Mouse (Mus musculus): ENCODE results near the gene Gm37240. TPM values are rescaled to one million over a fixed set of nuclear protein-coding genes. Genes with fewer than 3 reads are reported as not detected.

The Gm37240 gene
- polyA plus RNA-seq, 1 experiment from 2014 or later, result 14.9 TPM

DNA sequence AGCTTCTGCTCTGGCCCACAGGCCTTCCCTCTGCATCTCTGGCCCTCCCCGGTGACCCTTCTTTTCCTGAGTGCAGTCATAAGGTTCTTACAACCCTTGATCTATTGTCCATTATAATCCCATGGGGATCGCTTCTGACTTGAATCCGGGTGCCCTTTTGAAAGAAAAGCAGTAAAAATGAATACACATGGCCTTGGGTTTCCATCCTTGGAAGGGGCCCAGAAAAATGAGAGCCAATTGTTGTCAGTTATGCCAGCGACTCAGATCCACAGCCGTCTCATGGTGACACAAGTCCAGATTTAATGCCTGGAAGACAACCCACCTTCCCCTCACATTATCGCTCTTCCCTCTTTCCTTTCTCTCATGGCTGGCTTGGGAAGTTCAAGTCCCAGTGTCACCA, 1405.2 kb downstream of the Gm37240 start:
- Histone ChIP-seq H3K4me1 (peaks cover 26% of the 10 kb centered on the region), H3K27ac (no peak overlapping the region), H3K4me3 (no peak overlapping the region), H3K27me3 (peaks cover 37% of the 10 kb centered on the region), H3K9me3 (no peaks in the 10 kb centered on the region), H3K9ac (no peak overlapping the region), H3K36me3 (no peaks in the 10 kb centered on the region), H3K4me2 (no peak overlapping the region)
- no peak for ATAC-seq (ENCODE audit: insufficient number of reproducible peaks, low FRiP score, low TSS enrichment, low read depth)
- 82% methylated on average over 6 of the region's 6 CpGs for WGBS

DNA sequence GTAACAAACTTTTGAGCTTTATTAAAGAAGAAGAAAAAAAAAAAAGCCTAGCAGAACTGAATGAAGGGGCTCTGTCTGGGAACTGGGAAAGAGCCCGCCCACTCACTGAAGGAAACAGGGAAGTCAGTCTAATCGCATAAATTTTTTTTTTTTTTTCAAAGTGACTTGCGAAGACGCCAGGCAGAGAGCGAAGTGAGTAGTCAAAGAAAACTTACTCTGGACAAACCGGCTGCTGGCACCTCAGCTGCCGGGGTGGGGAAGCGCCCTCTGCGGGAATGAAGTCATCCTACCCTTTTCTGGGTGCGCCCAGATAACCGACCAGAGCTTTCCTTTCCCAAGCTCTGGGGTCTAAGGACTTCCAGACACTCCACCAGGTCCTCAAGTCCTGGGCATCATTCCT, 1406.2 kb downstream of the Gm37240 start:
- 8% methylated on average over 11 of the region's 11 CpGs for WGBS

DNA sequence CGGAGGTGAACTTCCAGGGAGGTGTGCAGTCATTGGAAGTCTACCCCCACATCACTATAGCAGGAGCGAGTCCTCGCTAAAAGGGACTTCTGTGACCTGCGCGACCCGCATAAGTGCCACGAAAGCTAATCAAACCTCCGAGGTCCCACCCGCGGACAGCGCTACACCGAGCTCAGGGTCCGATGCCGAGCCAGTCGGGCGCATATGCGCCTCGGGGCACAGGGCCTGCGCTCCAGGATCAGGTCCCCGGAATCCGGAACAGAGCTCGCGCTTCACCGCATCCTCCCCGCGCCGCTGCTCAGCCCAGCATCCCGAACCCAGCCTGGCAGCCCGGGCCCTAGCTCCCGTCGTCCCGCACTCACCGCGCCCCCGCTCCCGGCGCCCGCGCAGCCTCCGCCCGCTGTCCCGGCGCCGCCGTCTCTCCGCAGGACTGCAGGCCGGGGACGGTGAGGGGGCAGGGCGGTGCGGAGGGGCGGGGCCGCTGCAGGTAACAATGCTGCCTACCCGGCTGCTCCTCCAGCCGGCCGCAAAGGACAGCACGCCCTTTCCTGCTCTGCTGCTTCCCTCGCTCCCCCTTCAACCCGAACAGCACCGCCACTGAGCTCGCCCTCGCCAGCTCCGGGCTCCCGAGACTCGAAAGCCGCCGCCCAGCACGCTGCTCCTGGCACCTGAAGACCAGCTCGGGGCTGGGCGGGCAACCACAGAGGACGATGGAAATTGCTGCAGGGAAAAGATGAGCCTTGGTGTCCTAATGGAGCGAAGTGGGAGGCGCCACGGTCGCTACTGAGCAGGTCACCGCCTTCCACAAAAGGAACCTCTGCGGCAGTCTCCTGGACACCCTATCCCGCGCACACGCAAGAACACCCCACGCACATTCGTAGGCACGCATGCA, 1407.1 kb downstream of the Gm37240 start, which contains the start of gene Fhdc1:
Gene Fhdc1, minus strand, starts transcription at position 424 of the 892 bp plus-strand sequence.
- WGBS, result under 1% methylated on average over 81 of the region's 82 CpGs
- peaks cover 40% of the 10 kb centered on the region for H3K27me3 ChIP-seq
- peak within 1 kb of the TSS; percentile 47; the same call in 1 of the 2 replicates for H3K27ac ChIP-seq

More for the DNA sequence above, 1406.2 kb downstream of the Gm37240 start:
- Histone ChIP-seq H3K27me3 (peaks cover 40% of the 10 kb centered on the region), H3K9ac (no peak overlapping the region), H3K4me1 (peaks cover 26% of the 10 kb centered on the region), H3K4me2 (peak overlapping the region; percentile 99), H3K4me3 (peak overlapping the region; percentile 62), H3K36me3 (no peaks in the 10 kb centered on the region), H3K9me3 (no peaks in the 10 kb centered on the region), H3K27ac (0 out of 2 replicates have a peak overlapping the region, but pooled peaks have one; percentile 47)
- ATAC-seq (ENCODE audit: insufficient number of reproducible peaks, low FRiP score, low TSS enrichment, low read depth), result no peak

DNA sequence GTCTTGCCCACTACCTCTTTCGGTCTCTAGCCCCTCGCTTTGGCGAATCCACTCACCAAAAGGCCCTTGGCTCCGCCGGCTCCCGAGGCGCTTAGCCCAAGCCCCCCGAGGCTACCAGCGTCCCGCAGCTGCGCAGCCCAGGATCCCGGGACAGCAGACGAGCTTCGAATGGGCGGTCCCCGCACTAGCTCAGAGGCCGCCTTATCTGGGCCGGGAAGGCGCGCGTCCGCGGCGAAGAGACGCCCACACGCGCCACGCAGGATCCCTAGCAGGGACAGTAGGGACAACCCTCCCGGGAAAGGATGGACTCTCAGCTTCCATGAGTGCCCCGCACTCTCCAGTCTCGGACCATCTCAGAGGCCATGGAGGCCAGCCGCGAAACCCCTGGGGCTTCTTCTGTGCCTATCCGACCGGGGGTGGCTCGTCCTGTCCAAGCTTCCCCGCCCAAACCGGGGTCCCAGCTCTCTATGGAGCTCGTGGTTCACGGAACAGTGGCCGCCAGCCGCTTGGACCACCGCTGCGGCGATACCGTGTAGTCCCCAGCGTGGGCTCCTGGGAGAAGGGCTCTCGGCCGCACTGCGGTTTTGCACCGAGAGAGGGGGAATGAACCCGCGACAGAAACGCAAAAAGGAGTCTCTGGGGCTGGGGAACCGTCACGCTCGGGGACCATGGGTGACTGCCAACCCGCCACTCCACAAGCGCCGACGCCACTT, 1407.9 kb downstream of the Gm37240 start:
- H3K4me2 ChIP-seq, result peak overlapping the region; percentile 99
- peaks cover 40% of the 10 kb centered on the region for H3K27me3 ChIP-seq
- WGBS, result under 1% methylated on average over 61 of the region's 61 CpGs
- no peak overlapping the region for H3K27ac ChIP-seq
- H3K9ac ChIP-seq, result peak overlapping the region; percentile 56
- H3K36me3 ChIP-seq, result no peaks in the 10 kb centered on the region
- H3K9me3 ChIP-seq, result no peaks in the 10 kb centered on the region
- 0 out of 2 replicates have a peak, but pooled peaks have one; percentile 3 for ATAC-seq (ENCODE audit: insufficient number of reproducible peaks, low FRiP score, low TSS enrichment, low read depth)
- H3K4me1 ChIP-seq, result peaks cover 31% of the 10 kb centered on the region
- H3K4me3 ChIP-seq, result peak overlapping the region; percentile 62

More for the DNA sequence above, 1407.1 kb downstream of the Gm37240 start, which contains the start of gene Fhdc1:
- Histone ChIP-seq H3K36me3 (no peaks in the 10 kb centered on the region), H3K9me3 (no peaks in the 10 kb centered on the region), H3K4me3 (peak within 1 kb of the TSS; percentile 62), H3K9ac (peak within 1 kb of the TSS; percentile 56), H3K4me2 (peak within 1 kb of the TSS; percentile 99), H3K4me1 (peaks cover 26% of the 10 kb centered on the region)
- peak; percentile 36; the same call in 1 of the 2 replicates for ATAC-seq (ENCODE audit: insufficient number of reproducible peaks, low FRiP score, low TSS enrichment, low read depth)

DNA sequence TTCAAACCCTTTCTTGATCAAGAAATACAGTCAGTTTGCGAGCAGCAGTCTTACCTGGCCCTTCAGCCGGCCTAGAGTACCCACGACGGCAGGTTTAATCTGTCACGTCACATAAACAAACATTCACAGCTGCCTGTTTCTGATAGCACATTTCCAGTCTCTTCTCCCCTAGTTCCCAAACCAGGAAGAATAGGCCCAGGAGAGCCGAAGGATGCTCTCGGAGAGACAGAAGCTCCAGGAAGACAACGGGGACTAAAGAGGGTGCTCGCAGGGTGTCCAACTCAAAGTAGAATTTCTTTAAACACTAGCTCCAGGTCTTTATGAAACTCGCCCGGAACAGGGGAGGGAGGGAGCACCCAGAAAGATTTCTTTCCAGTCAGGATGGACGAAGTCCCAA, 1408.4 kb downstream of the Gm37240 start:
- no peak for ATAC-seq (ENCODE audit: insufficient number of reproducible peaks, low FRiP score, low TSS enrichment, low read depth)
- Histone ChIP-seq H3K36me3 (no peaks in the 10 kb centered on the region), H3K4me3 (peak overlapping the region; percentile 62), H3K27me3 (peaks cover 43% of the 10 kb centered on the region), H3K9ac (peak overlapping the region; percentile 56; the same call in 1 of the 2 replicates), H3K9me3 (no peaks in the 10 kb centered on the region), H3K4me2 (peak overlapping the region; percentile 99), H3K4me1 (peaks cover 36% of the 10 kb centered on the region), H3K27ac (no peak overlapping the region)
- 9% methylated on average over 12 of the region's 12 CpGs for WGBS

DNA sequence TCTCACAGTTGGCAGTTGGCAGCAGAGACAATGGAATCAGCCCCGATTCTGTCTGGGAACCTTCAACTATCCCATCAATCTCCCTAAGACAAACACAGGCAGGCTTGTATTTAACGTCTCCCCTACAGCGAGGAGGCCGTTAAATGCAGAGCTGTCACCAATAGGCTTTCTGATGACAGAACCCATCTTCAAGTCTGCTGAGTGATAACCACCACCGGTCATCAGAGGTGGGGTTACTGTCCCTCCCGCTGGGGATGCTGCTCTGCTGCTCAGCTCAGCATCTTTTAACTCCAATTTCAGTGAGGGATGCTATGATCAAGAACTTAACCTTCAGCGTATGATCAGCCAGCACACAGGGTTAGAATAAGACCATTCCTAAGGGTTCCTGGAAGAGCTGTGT, 1409.1 kb downstream of the Gm37240 start:
- ATAC-seq (ENCODE audit: insufficient number of reproducible peaks, low FRiP score, low TSS enrichment, low read depth), result no peak
- Histone ChIP-seq H3K9me3 (no peaks in the 10 kb centered on the region), H3K9ac (no peak overlapping the region), H3K4me1 (peaks cover 43% of the 10 kb centered on the region), H3K4me3 (no peak overlapping the region; the same call in 1 of the 2 replicates), H3K27ac (no peak overlapping the region), H3K27me3 (peaks cover 43% of the 10 kb centered on the region), H3K36me3 (no peaks in the 10 kb centered on the region), H3K4me2 (no peak overlapping the region)
- WGBS, result 19% methylated on average over 7 of the region's 7 CpGs

DNA sequence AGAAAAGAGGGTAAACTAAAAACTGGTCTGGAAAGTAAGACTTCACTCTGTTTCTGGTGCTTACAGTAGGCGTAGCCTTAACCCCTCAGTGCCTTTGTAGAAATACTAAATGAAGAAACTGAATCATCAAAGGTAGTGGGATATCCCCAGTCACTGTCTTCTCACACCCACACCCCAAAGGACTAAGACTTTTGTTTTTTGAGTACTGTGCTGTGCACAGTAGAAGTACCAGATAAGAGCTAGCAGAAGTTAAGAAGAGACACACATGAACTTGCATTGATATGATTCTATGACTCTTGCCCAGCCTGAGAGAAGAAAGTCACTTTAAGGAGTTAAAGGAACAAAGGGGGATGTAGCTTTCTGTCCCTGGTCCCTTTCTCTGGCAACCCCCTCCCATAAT, 1409.8 kb downstream of the Gm37240 start:
- Histone ChIP-seq H3K4me3 (no peak overlapping the region), H3K4me2 (no peak overlapping the region), H3K4me1 (peaks cover 50% of the 10 kb centered on the region), H3K9me3 (no peaks in the 10 kb centered on the region), H3K36me3 (no peaks in the 10 kb centered on the region), H3K27ac (no peak overlapping the region), H3K9ac (no peak overlapping the region), H3K27me3 (peaks cover 43% of the 10 kb centered on the region)
- ATAC-seq (ENCODE audit: insufficient number of reproducible peaks, low FRiP score, low TSS enrichment, low read depth), result no peak
- WGBS, result 83% methylated on average over 1 of the region's 1 CpGs

DNA sequence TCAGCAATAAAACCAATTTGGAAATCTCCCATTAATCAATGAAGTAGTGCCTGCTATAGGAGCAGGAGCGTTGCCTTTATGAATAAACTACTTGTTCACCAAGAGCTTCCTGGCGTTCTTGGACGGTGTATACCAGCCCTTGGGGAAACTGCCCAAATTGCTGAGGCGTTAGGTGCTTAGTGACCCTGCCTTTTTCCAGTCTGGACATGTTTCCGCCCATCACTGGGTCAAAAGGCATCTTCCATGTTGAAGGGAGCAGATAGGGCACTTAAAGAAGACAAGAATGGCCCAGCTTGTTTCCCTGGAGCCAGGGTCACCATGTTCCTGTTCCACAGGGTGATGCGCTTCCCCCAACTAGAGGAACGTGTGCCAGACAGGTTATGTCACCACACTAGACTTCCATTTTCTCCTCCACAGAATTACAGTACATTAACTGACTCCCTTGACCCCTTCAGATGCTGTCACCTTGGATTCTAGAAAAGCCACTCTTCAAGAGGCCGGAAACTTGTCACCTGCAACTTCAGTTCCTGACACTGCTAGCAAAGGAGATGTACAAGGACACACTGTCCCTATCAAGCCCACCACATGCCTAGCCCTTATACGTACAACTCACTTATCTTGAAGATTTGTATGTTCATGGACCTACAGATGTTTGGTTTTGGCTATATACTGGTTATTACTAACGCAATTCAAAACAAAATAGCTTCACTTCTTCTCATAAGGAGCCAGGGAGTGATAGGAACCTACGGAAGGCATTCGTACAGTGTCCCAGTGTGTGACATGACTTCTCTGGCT, 1412.1 kb downstream of the Gm37240 start:
- Histone ChIP-seq H3K36me3 (no peaks in the 10 kb centered on the region), H3K27me3 (peaks cover 32% of the 10 kb centered on the region), H3K27ac (no peak overlapping the region), H3K9ac (no peak overlapping the region), H3K4me1 (peaks cover 39% of the 10 kb centered on the region), H3K4me3 (no peak overlapping the region), H3K4me2 (no peak overlapping the region), H3K9me3 (no peaks in the 10 kb centered on the region)
- 78% methylated on average over 12 of the region's 12 CpGs for WGBS
- ATAC-seq (ENCODE audit: insufficient number of reproducible peaks, low FRiP score, low TSS enrichment, low read depth), result no peak

DNA sequence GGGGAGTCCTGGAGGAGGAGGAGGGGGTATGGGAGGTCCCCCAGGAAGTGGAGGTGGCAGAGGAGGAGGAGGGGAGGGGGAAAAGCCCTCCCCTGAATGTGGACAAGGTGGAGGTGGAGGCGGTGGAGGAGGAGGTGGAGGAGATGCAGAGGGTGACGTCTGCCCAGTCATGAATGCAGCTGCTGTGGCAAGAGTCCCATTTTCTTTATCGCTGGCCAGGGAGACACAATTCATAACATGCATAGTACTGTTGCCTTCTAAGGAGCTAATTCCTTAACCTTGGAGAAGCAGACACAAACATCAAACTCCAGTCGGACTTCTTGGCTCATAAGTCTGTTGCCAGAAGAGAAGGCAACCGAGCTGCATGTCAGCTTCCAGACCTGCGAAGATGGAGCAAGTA, 1412.9 kb downstream of the Gm37240 start:
- Histone ChIP-seq H3K4me2 (no peak overlapping the region), H3K36me3 (no peaks in the 10 kb centered on the region), H3K9me3 (no peaks in the 10 kb centered on the region), H3K9ac (no peak overlapping the region), H3K27me3 (peaks cover 28% of the 10 kb centered on the region), H3K4me3 (no peak overlapping the region), H3K27ac (no peak overlapping the region), H3K4me1 (peaks cover 31% of the 10 kb centered on the region)
- ATAC-seq (ENCODE audit: insufficient number of reproducible peaks, low FRiP score, low TSS enrichment, low read depth), result no peak
- WGBS, result 53% methylated on average over 6 of the region's 6 CpGs

DNA sequence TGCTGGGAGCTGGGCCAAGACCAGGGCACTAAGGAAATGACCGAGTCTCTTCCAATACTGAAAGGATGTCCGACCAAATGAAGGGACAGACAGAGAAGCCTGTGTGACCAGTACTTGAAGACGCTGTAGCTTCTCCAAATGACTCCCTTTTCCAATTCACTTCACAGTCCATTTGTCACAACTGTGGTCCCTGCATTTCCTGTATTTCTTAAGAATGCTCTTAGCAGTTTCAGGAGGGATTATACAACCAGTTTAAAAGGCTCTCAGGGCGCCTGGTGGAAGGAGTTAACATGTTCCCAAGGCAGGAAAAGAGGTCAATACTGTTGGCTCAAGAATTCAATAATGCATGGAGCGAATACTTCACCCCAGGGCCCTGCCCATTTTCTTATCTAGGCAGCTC, 1414.4 kb downstream of the Gm37240 start:
- 44% methylated on average over 5 of the region's 5 CpGs for WGBS
- Histone ChIP-seq H3K4me2 (no peak overlapping the region), H3K4me1 (peaks cover 25% of the 10 kb centered on the region), H3K9ac (no peak overlapping the region), H3K9me3 (no peaks in the 10 kb centered on the region), H3K27me3 (peaks cover 14% of the 10 kb centered on the region), H3K4me3 (no peak overlapping the region), H3K27ac (0 out of 2 replicates have a peak overlapping the region, but pooled peaks have one; percentile 11), H3K36me3 (no peaks in the 10 kb centered on the region)
- no peak for ATAC-seq (ENCODE audit: insufficient number of reproducible peaks, low FRiP score, low TSS enrichment, low read depth)

DNA sequence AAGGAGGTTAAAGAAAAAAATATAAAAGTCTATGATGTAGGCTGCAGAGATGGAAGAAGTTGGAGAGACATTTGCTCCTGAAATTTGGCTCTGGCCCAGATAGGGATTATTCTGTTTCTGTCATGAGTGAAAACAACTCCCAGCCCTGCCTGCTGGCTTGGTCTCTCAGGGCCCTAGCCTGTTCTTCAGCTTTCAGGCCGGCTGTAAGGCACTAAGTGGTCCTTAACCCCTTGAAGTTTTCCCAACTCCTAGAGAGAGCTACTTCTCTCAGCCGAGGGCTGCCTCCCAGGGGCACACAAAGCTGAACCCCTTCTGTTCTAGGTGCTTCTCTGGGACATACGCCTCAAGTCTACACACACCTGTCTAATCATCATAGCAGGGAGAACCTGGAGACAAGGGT, 1414.8 kb downstream of the Gm37240 start:
- Histone ChIP-seq H3K4me1 (peaks cover 29% of the 10 kb centered on the region), H3K4me2 (no peak overlapping the region), H3K9me3 (no peaks in the 10 kb centered on the region), H3K4me3 (no peak overlapping the region), H3K27me3 (peaks cover 10% of the 10 kb centered on the region), H3K27ac (no peak overlapping the region), H3K36me3 (no peaks in the 10 kb centered on the region), H3K9ac (no peak overlapping the region)
- no peak for ATAC-seq (ENCODE audit: insufficient number of reproducible peaks, low FRiP score, low TSS enrichment, low read depth)
- 32% methylated on average over 3 of the region's 3 CpGs for WGBS

Measured in limb, embryonic 15.5 days (tissue).